Mouse (Mus musculus) hindbrain, embryonic 16.5 days (tissue): ENCODE data around the gene Dpf1. TPM values are rescaled to one million over a fixed set of nuclear protein-coding genes. Genes with fewer than 3 reads are reported as not detected.

Source experiments
- ATAC-seq: fragments of 200-750 bp; cut with Nextera tagmentation; 2 replicates; pipeline ENCODE4 v1.8.0; 2017; ENCODE audit warnings: moderate TSS enrichment, moderate library complexity
- H3K27ac ChIP-seq: fragments of 300-500 bp; sonication (generic); 2 replicates; pipeline ENCODE4 v1.5.1; 2014; ENCODE audit warnings: low read depth, mild to moderate bottlenecking, control low read depth, low read length, moderate library complexity
- H3K27me3 ChIP-seq: fragments of 300-500 bp; sonication (generic); replicated peaks from 2 replicates; pipeline ENCODE4 v1.6.1; 2014; ENCODE audit warnings: low read length; ENCODE audit not compliant: control insufficient read depth, insufficient read depth
- H3K36me3 ChIP-seq: fragments of 300-500 bp; sonication (generic); 2 replicates; pipeline ENCODE4 v1.6.1; 2014; ENCODE audit warnings: mild to moderate bottlenecking, low read length, moderate library complexity, mixed read lengths; ENCODE audit not compliant: control insufficient read depth, insufficient read depth
- H3K4me1 ChIP-seq: fragments of 300-500 bp; sonication (generic); 2 replicates; pipeline ENCODE4 v1.6.1; 2014; ENCODE audit warnings: low read depth, low read length; ENCODE audit not compliant: control insufficient read depth, insufficient read depth
- H3K4me2 ChIP-seq: fragments of 300-500 bp; sonication (generic); 2 replicates; pipeline ENCODE4 v1.6.1; 2014; ENCODE audit warnings: mild to moderate bottlenecking, low read length, control low read depth, moderate library complexity
- H3K4me3 ChIP-seq: fragments of 300-500 bp; sonication (generic); 2 replicates; pipeline ENCODE4 v1.5.1; 2014; ENCODE audit warnings: mild to moderate bottlenecking, low read length, control low read depth, moderate library complexity
- H3K9ac ChIP-seq: fragments of 300-500 bp; sonication (generic); 2 replicates; pipeline ENCODE4 v1.6.1; 2014; ENCODE audit warnings: low read depth, mild to moderate bottlenecking, control low read depth, low read length, moderate library complexity
- H3K9me3 ChIP-seq: fragments of 300-500 bp; sonication (generic); 2 replicates; pipeline ENCODE4 v1.6.1; 2014; ENCODE audit warnings: mild to moderate bottlenecking, low read length, moderate library complexity; ENCODE audit not compliant: control insufficient read depth
- WGBS: fragments of 180-500 bp; shearing (Covaris S2); extraction: QIAGEN DNeasy Blood & Tissue Kit; methylation state at CpG from one replicate; pipeline ENCODE4 v1.1.7; 2014; 5-methylcytosine and 5-hydroxymethylcytosine counted together
- polyA plus RNA-seq: library from polyadenylated mRNA; unstranded; fragments of >200 nt; fragmentation: Nextera tagmentation; extraction: Ambion mirVana; gene quantifications from 2 replicates; pipeline ENCODE4 v1.2.1, GENCODE M21; 2015

Gene Dpf1
- polyA plus RNA-seq, 1 experiment from 2014 or later, result 166 TPM

DNA sequence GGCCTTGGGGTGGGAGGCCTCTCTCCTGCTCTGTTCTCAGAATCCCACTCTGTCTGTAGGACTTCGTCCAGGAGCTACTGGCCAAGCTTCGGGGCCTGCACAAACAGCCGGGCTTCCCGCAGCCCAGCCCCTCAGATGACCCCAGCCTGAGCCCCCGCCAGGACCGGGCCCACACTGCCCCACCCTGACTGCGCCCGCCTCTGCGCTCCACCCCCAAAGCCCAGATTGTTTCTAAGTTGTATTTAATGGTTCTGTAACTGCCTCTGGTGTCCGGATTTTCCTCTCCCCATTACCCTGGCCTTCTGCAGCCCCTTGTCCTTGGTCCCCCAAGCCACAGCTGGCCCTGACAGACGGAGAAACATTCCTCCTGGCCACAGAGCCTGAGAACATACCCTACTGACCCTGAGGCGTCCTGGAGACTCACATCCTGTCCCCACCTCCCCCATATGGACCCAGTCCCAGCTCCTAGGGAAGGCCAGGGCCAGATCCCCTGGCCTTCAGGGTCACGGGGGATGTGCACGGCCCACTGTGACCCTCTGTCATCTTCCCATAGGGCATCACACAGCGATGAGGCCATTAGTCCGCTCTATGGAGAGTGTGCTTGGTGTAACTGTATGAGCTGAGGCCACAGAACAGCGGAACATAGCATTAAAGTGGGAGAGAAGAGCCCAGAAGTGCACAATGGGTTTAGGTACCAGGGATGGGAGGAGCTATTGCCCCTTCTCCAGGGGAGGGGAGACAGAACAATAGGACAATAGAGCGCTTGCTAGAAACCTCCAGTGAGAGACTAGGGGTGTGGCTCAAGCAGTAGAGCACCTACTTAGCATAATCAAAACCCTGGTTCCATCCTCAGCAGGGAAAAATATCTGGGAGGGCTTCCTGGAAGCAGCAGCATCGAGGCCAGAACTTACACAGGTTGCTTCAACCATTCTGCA is 10.4 kb upstream of the Dpf1 start:
- 21% methylated on average over 19 of the region's 19 CpGs for WGBS

DNA sequence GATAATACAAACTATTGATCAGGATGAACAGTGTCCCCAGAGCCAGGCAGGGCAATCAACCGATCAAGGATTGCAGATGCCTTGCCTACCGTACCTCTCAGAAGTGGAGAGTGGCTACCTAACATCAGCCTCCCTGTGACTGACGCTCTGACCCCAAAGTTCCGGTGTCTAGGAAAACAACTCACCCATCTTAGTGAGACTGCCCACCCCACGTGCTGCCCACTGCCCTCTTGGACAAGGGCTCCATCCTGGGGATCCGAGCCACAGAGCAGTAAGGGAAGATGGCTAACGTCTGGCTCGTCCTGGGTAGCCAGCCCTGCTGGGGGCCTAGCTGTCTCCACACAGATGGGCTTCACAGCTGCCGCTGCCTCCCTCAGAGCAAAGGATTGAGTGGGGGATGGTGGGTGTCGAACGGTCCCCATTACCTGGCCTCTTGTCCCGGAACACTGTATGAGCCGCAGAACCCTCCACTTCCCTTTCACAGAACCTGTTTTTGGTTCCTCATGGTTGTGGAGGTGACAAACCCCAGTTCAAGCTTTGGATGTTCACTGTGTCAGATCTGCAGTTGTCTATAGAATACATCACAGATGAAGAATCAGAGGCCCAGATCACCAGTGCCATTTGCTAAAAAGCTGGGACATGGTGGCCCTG is 9.5 kb upstream of the Dpf1 start:
- Histone ChIP-seq H3K27ac (no peak overlapping the region), H3K27me3 (no peaks in the 10 kb centered on the region), H3K4me1 (peaks cover 5% of the 10 kb centered on the region), H3K9me3 (no peaks in the 10 kb centered on the region), H3K4me3 (no peak overlapping the region), H3K36me3 (no peaks in the 10 kb centered on the region), H3K4me2 (no peak overlapping the region), H3K9ac (no peak overlapping the region)
- WGBS, result 60% methylated on average over 13 of the region's 13 CpGs
- no peak for ATAC-seq

More for the DNA sequence above, 10.4 kb upstream of the Dpf1 start:
- ATAC-seq, result no peak
- Histone ChIP-seq H3K4me2 (no peak overlapping the region), H3K9ac (no peak overlapping the region; the same call in 1 of the 2 replicates), H3K27ac (no peak overlapping the region), H3K9me3 (no peaks in the 10 kb centered on the region), H3K27me3 (no peaks in the 10 kb centered on the region), H3K4me1 (peaks cover 9% of the 10 kb centered on the region), H3K4me3 (no peak overlapping the region), H3K36me3 (no peaks in the 10 kb centered on the region)

DNA sequence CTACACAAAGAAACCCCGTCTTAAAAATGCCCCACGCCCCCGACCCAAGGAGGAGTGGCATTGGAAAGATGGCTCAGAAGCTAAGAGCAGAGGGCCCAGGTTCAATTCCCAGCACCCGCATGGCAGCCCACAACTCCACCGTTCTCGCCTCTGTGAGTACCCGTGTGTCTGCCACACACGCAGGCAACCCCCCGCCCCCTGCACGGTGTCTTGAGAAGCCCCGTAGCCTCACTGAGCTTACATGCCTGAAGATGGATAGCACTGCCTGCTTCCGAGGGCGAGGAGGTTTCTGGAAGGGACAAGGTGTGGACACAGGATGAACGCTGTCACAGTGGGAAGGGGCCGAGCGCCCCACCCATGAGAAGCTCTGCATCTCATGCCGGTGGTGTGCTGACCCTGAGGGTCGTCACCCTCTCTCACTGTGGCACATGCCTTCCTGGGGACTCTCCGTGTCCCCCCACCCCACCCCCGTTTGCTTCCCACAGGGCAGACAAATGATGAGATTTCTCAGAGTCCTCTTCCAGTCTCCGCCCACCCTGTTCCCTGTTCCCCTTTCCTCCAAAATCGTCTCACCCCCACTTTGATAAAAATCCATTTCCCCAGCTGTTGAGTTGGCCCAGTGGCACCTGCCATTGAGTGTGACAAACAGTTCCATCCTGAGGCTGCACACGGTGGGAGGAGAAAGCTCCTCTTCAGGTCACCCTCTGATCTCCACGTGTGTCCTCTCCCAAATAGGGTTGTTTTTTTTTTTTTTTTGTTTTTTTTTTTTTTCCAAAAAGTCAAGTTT is 7.7 kb upstream of the Dpf1 start:
- H3K36me3 ChIP-seq, result no peaks in the 10 kb centered on the region
- peaks cover 4% of the 10 kb centered on the region; the same call in 1 of the 2 replicates for H3K4me1 ChIP-seq
- H3K4me2 ChIP-seq, result no peak overlapping the region
- no peak overlapping the region for H3K9ac ChIP-seq
- WGBS, result 81% methylated on average over 24 of the region's 24 CpGs
- H3K9me3 ChIP-seq, result no peaks in the 10 kb centered on the region
- no peak overlapping the region for H3K4me3 ChIP-seq
- ATAC-seq, result no peak
- no peak overlapping the region for H3K27ac ChIP-seq
- no peaks in the 10 kb centered on the region for H3K27me3 ChIP-seq

DNA sequence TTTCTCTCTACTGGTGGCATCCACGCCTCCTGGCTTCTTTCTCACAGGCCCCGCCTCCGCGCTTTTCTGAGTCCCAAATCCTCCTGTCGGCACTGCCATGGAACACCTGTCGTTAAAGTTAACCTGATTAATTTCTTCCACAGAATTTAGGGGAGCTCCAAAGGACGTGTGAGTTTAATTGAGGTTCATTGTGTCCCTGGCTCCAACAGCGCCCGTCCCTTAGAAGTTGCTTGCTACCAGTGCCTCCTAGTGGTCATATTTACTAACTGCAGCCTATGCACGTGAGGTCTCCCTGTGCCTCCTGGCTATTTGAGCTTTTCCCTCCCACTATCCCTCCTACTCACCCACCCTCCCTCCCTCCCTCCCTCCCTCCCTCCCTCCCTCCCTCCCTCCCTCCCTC is 6.8 kb upstream of the Dpf1 start:
- Histone ChIP-seq H3K9me3 (no peaks in the 10 kb centered on the region), H3K27ac (no peak overlapping the region), H3K27me3 (no peaks in the 10 kb centered on the region), H3K4me2 (peak overlapping the region; percentile 29), H3K9ac (no peak overlapping the region), H3K4me3 (no peak overlapping the region), H3K4me1 (peaks cover 4% of the 10 kb centered on the region; the same call in 1 of the 2 replicates), H3K36me3 (no peaks in the 10 kb centered on the region)
- WGBS, result 12% methylated on average over 10 of the region's 10 CpGs
- ATAC-seq, result no peak

DNA sequence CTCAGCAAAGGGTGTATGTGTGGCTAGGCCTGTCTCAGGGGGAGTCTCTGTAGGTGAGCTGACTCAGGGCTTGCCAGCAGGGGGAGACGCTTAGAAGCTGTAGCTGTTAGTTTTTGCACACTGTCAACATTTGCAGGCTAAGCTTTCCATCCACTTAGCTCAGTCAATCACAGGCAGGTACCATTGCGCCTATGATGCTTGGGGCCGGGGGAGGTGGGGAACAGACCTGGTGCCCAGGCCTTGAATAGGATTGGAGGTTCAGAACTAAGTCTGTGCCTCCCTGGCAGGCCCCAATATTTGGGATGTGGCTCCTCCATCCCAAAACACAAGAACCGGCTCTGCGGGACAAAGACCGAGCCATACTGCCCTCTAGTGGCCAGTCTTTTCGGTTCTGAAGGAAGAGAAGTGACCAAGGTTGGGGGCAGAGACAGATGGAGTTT is 2.6 kb upstream of the Dpf1 start:
- WGBS, result under 1% methylated on average over 7 of the region's 7 CpGs
- no peaks in the 10 kb centered on the region for H3K36me3 ChIP-seq
- H3K9me3 ChIP-seq, result no peaks in the 10 kb centered on the region
- H3K4me2 ChIP-seq, result peak overlapping the region; percentile 45
- peaks cover 12% of the 10 kb centered on the region for H3K4me1 ChIP-seq
- H3K4me3 ChIP-seq, result no peak overlapping the region; the same call in 1 of the 2 replicates
- H3K9ac ChIP-seq, result peak overlapping the region; percentile 53
- H3K27me3 ChIP-seq, result no peaks in the 10 kb centered on the region
- no peak overlapping the region for H3K27ac ChIP-seq
- ATAC-seq, result no peak

DNA sequence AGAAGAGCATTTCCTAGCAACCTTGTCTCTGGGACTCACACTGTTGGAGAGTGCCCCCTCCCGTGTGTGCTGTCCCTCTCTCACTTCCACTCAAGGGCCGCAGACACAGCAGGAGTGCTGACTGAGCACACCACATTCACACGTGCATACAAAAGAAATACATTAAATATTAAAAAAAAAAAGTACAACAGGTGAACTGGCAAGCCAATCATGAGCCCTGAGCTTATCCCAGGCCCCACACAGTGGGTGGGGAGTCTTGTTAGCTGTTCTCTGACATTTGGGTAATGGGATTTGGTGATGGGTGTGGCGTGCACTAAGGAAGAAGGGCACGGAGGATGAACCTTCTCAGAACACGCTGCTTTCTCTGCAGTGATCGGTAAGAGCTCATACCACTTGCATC is 1.1 kb upstream of the Dpf1 start:
- no peak overlapping the region for H3K9ac ChIP-seq
- no peak overlapping the region for H3K4me3 ChIP-seq
- H3K4me1 ChIP-seq, result peaks cover 21% of the 10 kb centered on the region
- WGBS, result 63% methylated on average over 7 of the region's 7 CpGs
- no peak for ATAC-seq
- no peaks in the 10 kb centered on the region for H3K27me3 ChIP-seq
- no peak overlapping the region for H3K27ac ChIP-seq
- no peaks in the 10 kb centered on the region for H3K9me3 ChIP-seq
- no peak overlapping the region for H3K4me2 ChIP-seq
- no peaks in the 10 kb centered on the region for H3K36me3 ChIP-seq

DNA sequence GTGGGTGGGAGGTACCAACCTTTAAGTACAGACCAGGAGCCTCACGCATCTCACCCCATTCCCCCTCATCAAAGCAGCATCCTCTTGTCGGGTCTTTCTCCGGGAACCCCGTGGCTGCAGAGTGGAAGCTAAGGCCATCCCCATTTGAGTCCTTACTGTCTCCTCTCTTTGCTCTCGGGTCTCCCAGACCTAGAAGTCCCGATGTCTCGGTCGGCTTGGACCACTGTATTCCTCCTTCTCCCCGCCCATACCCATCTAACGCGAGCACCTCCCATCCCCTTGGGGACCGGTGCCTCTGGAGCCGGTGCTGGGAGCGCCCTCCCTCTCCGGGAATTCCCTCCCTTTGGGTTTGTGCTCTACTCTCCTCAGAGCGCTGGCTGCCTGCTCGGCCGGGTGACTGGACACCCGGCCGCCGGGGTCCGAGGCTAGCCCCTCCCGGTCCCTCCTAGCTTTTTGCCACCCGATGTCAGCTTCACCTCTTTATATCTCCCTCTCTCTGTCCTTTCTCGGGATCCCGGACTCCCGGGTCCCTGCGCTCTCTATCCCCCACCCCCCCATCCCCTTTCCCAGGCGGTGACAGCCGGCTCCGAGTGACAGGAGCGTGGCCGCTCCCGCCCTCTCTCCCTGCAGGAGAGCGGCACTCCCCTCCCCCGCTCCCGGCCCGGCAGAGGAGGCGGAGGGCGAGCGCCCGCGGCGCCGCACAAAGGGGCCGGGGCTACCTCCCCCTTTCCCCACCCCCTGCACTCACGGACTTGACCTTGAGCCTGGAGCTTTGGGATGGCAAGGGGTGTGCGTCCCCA is 912 bp downstream of the Dpf1 start:
- peaks cover 27% of the 10 kb centered on the region for H3K4me1 ChIP-seq
- H3K36me3 ChIP-seq, result no peaks in the 10 kb centered on the region
- no peaks in the 10 kb centered on the region for H3K9me3 ChIP-seq
- WGBS, result 0% methylated on average over 48 of the region's 48 CpGs
- no peaks in the 10 kb centered on the region for H3K27me3 ChIP-seq
- no peak for ATAC-seq
- peak overlapping the region; percentile 75 for H3K4me3 ChIP-seq
- H3K27ac ChIP-seq, result peak overlapping the region; percentile 79
- peak overlapping the region; percentile 83 for H3K4me2 ChIP-seq
- H3K9ac ChIP-seq, result peak overlapping the region; percentile 87

DNA sequence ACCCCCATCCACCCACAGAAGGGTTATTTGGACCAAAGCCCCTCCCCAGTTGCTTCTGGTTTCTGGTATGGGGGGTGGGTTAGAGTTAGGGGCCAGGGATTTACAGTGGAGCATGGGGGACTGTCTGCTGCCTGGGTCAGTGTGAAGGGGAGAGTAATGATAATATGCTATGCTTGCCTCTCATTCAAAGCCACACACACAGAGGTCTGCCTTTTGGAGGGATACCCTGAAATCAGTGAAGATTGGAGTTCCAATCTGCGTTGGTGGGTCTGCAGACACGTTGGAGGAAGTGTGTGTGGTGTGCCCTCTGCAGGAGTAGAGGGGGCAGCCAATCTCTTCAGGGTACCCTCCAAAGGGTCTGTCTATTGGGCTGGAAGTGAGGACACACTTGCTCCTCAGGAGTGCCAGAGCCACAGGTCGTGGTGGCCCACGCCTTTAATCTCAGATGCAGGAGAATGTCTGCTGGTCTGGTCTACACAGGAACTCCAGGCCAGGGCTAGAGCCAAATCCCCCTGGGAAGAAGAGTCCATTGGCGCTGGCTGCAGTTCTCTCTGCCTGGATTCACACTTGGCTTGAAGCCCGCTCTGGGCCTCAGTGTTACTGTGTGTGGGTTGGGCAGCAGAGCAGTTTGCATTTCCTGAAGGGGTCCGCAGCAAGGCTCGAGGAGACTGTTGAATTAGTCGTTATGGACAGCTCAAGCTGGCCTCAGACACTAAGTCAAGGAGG is 1.7 kb downstream of the Dpf1 start:
- Histone ChIP-seq H3K4me3 (peak overlapping the region; percentile 75), H3K9me3 (no peaks in the 10 kb centered on the region), H3K4me2 (peak overlapping the region; percentile 83), H3K36me3 (no peaks in the 10 kb centered on the region), H3K4me1 (peaks cover 32% of the 10 kb centered on the region), H3K27me3 (no peaks in the 10 kb centered on the region), H3K9ac (peak overlapping the region; percentile 87), H3K27ac (peak overlapping the region; percentile 79)
- ATAC-seq, result no peak
- WGBS, result 11% methylated on average over 8 of the region's 9 CpGs
